Mouse (Mus musculus): Measurements from ENCODE around the gene Kiss1r.

- no peak for TF ChIP-seq CTCF (IDR thresholded peaks at IDR 0.05; ENCODE audit: insufficient read depth, low read depth, low read length)
- TF ChIP-seq POLR2A (IDR thresholded peaks at IDR 0.05; ENCODE audit: insufficient read depth, low read depth, low read length), result no peak
These were observed 39.6 kb upstream of the Kiss1r start for GRCm38 (mm10) chr10:79877174-79877573.
